Mouse (Mus musculus) urinary bladder, postnatal 14 days (tissue): ENCODE data around the gene Lipo2.
"Not testable (repeated sequence)": the region's sequence is repeated elsewhere in the genome, so short reads cannot be mapped to it uniquely, and the experiment has no call there.

Experiments
- DNase-seq: peaks from one replicate; pipeline ENCODE4 v3.0.0; 2021; ENCODE audit warnings: low spot score

The Lipo2 gene

GRCm38 (mm10) chr19:33751259-33751658, at the start of gene Lipo2:
Gene Lipo2, minus strand, starts transcription at chr19:33751359.
- DNase-seq = not testable (repeated sequence)

- not testable (repeated sequence) for DNase-seq
Measured at GRCm38 (mm10) chr19:33787359-33787758, 36.2 kb upstream of the Lipo2 start, which contains the start of gene Lipo1. Gene Lipo1, minus strand, starts transcription at chr19:33787459.

- no peak for DNase-seq
Measured at GRCm38 (mm10) chr19:33786576-33787277, 35.6 kb upstream of the Lipo2 start.

- peak; percentile 23 for DNase-seq
Measured at GRCm38 (mm10) chr19:33761287-33762086, 10.3 kb upstream of the Lipo2 start, which contains the start of gene Lipo3. Gene Lipo3, minus strand, starts transcription at chr19:33761951.
